Mouse (Mus musculus) cerebellum, postnatal 14 days (tissue): ENCODE measurements at regions not wholly inside any gene's neighbourhood (a gene's known extent, or its start where the extent isn't known, plus 50 kb on each side); places are given as distances from the start of the nearest gene placed in this dataset.

Source experiments
- DNase-seq, 2 experiments: peaks; one replicate each; pipeline ENCODE4 v3.0.0; 2021; ENCODE audit warnings: mixed read lengths in 2 of 2

DNA sequence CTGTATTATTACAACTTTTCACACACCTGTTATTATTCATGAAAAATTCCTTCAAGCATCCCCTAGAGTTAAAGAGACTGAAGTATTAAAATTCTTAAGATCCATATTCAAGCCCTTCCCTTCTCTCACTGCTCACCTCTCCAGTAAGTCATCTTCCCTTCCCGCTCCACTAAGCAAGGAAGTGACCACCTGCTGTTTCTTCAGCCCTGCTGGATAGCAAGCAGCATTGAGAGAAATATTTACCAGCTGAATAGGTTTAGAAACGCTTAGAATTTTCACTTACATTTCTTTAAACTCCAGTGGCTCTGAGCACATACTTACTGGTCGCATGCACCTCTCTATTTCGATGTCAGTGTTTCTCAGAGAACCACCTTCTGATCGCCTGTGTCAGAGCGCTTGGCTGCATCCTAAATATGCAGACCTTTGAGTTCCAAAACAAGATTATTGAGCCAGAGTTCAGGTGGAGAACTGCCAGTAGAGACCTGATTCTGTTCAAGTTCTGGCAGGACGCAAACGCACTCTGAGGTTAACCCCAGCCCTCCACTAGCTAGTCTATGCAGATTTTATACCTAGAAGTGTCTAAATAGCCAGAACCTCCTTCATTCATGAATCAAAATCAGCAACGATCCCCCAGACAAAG is 314.9 kb downstream of the Mllt3 start:
- DNase-seq: peak; percentile 20 to 52

DNA sequence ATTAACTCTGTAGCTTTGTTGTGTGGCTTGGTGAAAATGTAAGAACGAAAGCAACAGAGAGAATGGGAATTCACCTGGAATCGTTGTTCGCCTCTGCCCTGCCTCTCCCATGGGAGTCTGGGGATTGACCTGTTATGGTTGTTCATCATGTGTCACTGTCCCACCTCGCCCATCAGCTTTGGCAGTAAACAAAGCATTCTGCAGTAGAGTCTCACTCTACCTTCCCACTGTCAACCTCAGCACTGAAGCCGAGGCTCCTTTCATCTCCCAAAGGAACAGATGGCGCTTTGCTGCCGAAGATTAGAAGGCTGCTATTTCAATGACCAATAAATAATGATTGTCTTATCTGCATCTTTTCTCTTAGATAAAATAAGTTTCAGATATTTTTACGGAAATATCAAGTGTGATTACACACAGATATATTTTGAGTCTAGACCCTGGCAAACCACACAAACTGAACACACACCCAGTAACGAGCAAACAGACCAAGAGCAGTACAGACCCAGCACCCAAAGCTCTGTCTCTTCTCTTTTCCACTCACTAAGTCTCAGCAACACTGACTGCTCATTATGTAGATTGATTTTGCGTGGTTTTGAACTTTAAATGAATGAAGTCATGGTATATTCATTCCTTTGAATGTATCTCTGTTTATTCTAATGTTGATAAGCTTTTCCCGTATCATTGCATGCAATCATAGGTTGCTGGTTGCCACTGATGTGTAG is 317.8 kb downstream of the Mllt3 start:
- DNase-seq: no peak

DNA sequence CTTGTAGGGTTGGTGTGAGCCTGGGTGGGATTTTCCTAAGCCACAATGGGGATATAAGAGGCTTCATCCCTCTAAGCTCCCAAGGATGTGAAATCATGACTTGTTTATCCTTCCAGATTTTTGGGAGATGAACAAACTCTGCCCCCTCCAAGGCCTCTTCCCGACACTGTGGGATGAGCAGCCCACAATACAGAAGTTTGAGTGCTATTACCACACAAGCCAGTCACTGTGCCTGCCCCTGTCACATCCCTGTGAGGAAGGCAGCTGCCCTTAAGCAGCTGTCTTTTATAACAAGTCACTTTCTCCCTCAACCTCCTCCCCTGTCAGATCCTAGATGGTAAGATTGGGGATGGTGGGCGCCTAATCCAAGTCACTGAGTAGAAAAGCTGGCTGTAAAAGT is 320.5 kb downstream of the Mllt3 start:
- no peak for DNase-seq

DNA sequence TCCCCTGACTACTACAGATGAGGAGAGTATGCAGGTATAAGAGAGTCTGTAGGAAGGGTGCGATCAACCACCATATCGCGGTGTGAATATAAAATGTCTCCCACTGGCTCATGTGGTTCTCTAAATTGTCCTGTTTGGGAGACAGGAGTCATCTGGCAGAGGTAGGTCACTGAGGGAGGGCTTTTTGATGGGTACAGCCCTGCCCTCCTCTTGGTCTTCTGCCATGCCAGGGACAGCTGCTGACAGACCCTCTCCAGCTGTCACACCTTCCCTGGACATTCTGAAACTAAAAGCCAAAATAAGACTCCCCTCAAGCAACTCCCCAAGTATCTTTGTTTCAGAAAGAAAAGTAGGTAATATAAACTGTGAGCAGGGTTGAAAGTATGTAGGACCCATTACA is 320.9 kb downstream of the Mllt3 start:
- no peak for DNase-seq

DNA sequence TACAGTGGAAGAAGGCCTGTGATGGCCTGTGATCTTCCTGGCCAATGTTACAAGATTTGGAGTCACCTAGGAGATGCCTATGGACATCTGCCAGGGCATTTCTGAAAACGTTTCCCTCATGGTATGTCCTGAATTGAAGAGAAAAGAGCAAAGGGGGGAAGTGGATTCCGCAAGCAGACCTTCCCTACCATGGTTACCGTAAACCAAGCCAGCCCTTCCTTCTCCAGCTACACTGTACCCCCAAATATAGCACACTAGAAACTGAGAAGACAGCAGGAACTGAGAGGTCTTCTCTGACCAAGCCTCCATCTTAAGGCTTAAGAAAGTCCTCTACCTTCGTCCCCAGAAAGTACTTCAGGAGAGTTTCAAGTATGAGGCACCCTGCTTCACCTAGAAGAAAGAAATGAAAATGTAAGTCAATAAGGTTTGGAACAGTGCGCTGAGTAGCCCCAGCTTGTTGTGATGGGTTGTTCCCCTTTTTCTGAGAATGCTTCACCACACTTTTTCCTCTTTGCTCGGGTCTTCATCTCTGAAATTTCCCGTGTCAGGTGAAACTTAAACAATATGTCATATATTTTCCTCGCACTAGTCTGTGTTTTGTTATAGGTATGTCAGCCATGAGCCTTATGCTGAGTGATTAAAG is 321.9 kb downstream of the Mllt3 start:
- no peak for DNase-seq

DNA sequence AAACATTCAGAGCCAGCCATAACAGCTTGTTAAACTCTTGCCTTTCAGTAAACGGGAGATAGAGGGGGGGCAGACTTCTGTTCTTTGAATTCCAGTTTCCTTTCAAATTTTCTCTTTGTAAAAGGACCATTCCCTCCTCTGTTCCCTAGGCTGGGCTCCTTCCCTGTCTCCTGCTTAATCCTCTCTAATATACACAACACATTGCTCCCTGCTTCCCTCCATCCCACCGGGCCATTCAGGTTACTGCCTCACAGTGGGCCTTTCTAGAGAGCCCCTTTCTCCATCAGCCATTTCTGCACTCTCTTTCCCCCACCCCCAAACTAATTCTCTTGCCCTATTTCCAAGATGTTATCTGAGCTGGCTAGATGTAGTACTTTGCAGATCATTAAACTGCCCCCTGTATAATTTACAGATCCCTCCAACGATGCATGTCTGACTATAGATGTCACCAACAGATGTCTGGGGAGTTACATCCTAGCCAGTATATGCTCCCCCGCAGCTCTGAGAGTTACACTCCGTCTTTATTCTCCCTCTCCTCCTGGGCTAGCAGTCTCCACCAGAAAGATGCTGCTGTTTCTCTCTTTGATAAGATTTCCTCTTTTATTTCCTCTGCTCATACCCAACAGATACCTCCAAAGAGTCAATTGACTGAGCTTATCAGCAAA is 324.1 kb downstream of the Mllt3 start:
- DNase-seq: no peak

DNA sequence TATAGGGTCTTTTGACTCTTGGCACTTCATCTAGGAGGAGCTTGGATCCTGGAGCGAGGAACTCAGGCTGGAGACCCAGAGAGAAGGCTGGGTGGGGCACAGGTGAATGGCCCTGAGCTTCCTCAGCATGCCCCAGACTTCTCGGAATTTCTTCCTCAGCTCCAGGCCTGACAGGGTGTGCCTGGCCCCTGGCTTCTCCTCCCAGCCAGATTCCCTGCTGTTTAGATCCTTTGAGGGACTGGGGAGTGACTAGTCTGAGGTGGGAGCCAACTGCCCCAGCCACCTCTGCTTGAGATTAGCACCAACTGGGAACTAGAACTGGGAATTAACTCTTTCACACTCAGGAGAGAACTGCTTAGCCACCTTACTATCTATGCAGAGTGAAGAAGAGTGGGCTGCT is 325.8 kb downstream of the Mllt3 start:
- no peak for DNase-seq

DNA sequence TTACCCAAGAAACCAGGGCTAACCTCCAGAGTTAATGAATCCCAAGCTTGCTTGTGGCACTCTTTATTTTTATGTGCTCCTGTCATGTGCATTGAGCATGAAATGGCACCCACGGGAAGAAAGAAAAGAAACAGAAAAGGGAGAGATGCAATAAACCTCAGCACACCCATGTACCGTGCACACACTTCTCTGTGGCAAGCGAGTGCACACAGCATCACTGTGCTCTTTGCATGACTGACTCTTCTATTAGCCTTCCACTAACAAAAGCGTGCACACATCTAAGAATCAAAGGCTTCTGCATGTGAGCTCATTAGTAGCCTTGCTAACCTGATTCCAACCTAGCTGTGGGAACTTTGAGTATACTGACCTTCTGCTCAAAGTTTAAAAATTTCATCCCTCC is 330.3 kb downstream of the Mllt3 start:
- DNase-seq: no peak

DNA sequence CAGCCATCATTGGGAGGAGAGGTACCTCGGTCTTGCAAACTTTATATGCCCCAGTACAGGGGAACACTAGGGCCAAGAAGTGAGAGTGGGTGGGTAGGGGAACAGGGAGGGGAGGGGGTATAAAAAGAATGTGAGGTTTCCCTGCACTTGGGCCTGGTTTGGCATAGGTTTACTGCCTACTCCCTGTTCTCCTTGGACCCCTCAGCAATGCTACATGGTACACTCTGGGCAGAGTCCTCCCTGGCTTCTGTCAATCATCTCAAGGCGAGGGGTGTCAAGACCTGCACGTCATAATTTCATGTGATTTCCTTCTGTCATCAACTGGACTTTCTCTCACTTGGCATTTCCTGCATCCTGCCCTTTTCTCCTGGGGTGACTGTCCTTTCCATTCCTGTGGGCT is 330.9 kb downstream of the Mllt3 start:
- no peak for DNase-seq

DNA sequence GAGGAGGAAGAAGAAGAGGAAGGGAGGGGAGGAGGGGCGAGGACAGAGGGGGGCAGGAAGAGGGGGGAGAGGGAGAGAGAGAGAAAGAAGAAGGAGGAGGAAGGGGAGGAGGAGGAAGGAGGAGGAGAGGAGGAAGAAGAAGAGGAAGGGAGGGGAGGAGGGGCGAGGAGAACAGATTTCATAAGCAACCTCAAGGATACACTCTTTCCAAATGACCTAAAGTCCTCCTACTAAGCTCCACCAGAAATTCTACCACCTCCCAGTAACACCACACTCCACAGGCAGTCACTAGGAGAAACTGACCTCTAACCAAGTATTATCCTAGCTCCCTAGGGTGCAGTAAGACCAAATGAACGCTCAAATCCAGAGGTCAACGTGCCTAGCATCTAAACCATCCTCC is 332.1 kb downstream of the Mllt3 start:
- DNase-seq: no peak

DNA sequence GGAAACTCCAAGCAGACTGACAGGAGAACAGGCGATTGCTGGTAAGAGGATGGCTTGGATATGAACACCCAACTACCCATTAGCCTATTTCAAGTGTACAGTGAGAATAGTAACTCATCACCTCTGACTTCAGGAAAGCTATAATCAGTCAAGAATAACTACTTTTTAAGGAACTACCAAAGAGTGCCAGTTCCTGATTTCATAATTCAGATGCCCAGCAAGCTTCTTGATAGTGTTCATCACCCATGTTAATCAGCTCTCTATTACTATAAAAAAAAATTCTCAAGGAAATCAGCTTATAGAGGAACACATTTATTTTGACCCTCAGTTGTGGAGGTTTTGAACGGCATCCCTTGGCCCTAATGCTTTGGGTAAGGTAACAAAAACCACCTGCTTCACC is 332.7 kb downstream of the Mllt3 start:
- no peak for DNase-seq

DNA sequence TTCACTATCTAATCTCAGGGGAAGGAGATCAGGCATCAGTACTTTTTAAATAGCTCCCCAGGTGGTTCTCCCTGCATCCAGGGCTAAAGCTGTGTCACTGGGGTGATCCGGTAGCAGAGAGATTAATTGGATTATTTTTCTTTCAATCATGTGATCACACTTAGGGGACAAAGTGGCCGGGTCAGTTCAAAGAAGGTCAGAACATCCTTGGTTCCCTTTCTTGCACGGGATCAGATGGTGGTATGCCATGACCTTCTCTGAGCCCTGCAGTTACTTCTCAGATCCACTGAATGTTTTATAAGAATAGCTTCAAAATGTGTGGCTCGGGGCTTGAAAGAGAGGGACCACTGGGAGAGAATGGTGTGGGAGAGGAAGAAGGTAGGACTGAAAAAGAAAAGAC is 333.6 kb downstream of the Mllt3 start:
- DNase-seq: no peak

DNA sequence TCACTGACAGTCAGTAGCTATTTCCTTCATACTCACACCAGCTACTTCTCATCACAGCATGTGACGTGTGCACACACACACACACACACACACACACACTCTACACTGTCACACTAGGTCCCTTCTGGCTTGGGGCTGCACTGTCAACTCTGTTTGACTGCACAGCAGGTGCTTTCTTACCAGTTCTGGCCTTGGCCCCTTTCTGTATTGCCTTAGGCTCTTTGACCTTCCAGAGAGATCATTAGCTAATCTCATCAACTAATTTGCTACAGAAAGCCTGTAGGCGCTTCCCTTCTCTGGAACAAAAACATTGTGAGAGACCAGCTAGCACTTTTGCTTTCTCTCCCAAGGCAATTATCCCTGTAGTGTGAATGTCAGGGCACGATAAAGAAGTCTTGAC is 334.4 kb downstream of the Mllt3 start:
- no peak for DNase-seq

DNA sequence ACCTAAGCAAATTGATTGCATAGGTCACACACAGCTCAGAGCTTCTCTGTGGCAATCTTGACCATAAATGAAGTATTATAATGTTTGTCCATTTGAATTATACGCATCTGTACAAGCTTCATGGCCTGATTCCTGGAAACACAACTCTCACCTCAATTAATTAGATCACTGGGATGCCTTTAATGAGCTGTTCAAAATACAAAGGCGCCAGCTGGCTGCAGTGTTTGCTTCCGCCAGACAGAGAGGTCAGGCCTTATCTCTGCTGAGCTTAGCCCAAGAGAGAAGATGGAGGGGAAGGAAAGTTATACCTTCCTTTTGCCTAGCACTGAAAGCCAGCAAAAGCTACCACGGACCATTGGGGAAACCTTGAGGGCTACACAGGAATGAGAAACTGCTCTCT is 336.2 kb downstream of the Mllt3 start:
- peak; percentile 13 to 14 for DNase-seq

DNA sequence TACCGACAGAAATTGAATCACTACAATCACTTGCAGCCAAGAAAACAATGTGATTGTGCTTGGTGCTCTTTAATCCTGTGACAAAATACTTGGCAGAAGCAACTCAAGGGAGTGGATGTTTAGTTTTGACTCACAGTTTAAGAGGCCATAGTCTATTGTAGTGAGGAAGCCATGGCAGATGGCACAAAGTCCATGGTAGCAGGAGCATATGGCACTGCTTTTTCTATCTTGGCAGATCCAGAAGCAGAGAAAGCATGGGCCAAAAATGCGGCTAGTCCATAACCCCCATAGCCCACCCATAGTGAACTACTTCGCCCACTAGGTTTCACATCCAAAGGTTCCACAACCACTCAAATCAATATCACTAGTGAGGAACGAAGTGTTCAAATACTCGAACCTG is 337.4 kb downstream of the Mllt3 start:
- peak; percentile 21 to 58 for DNase-seq

DNA sequence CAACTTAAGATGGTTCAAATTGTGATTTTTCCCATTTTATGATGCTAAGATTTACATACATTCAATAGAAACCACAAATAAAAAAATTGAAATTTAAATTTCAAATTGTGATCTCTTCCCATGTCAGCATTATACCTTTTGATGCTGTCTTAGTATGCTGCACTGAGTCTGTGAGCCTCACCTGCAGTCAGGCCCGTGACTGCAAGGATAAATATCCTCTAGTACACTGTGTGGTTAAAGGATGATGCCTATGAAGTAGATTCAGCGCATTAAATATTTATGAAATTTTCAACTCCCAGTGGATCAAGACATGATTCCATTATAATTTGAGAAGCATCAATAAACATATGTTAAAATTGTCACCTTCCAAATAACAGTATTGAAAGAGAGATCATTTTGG is 340.4 kb downstream of the Mllt3 start:
- no peak for DNase-seq

DNA sequence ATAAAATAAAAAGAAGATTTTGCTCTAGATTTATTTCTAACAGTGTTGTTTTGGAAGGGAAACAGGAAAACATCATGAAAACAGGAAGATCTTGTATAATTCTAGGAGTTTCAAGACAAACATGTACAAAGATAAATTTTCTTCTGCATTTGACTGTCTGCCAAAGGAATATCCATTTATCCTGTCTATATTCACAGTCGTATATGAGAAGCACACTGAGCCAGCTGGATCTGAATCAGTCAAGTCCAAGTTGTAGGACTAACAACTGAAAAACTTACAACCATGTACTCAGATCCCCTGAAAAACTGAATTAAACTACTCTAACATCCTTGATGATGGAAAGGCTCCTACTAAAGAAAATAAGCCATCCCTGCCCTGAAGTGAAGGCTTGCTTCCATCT is 348.2 kb downstream of the Mllt3 start:
- no peak for DNase-seq

DNA sequence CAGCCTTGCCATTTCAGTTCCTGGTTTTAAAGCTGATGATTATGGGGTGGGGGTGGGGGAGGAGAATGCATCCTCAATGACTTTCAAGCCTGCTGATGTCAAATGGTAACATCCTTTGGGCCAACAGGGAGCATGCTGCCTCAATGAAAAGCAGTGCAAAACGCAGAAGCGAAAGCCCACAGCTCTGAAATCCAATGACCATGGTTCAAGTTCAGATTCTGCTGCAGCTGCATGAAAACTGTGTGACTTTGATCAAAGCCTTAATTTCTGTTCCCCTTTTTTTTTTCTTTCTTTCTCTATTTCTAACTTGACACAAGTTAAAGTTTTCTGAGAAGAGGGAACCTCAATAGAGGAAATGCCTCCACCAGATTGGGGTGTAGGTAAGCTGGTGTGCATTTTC is 350.4 kb downstream of the Mllt3 start:
- no peak for DNase-seq

DNA sequence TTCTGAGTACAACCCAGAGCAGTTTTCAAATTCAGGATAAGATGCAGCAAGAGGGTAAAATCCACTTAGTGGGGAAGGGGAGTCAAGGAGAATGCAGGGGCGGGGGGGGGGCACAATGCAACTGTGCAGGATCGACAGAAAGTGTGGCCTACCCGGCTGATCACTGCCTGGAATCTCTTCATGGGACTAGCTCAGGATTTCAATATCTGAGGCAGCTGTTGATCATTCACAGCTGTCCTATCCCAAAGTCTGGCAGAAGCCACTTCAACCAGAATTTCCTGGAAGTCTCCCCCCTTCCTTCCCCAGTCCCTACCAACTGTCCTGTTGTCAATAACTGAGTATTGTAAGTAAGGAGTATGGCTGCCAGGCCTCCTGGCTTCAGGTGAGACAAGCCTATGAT is 362.1 kb downstream of the Mllt3 start:
- no peak for DNase-seq

DNA sequence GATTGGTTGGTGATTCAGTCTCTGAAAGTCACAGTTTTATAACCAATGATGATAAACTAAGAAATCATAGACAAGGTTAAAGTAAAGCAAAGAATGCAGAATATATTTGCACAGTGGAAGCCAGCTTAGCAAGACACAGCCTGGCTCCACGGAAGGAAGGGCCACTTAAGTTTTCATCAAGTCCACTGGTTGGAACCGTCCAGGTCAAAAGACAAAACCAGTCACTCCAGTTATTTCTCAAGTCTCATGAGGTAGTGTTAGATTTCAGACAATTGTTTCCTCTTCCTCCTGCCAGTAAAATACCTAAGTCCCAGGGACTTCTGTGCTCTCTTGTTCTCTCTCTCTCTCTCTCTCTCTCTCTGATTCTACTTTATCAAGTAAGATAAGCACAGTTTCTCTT is 363.0 kb downstream of the Mllt3 start:
- DNase-seq: no peak

DNA sequence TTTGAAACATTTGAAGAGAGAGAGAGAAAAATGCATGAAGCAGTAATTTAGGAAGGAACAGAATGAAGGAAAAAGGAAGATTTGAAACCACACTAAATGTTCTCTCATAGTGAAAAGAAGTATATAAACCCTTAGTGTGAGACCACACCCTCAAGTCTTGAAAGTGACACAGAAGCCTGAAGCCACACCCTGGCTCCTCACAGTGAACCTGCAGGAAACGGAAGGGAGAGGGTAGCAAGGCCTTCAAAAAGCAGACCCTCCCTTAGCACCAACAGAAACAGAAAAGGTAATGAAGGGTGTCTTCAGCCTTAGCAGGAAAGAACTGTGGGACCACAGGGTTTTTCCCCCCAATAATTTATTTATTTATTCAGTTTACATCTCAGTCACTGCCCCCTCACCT is 363.7 kb downstream of the Mllt3 start:
- DNase-seq: no peak

DNA sequence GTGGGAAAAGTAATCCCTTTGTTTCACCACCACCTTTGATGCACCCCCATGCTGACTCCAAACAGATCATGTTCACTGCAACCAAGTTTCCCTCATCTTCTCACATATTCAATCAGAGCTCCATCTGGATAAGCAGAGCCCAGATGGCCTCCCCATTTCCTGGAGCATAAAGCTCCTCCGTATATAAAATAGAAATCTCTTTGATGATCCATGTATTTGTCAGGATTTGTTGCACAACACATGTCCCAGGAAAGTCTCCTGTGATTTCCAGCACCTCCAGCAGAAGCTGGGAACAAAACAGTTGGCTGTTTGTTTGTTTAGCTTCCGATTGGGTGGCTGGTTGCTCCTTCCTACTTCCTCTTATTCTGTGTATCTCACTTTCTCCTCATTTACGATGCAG is 364.9 kb downstream of the Mllt3 start:
- peak in 1 of 2 experiments; percentile 15 for DNase-seq

DNA sequence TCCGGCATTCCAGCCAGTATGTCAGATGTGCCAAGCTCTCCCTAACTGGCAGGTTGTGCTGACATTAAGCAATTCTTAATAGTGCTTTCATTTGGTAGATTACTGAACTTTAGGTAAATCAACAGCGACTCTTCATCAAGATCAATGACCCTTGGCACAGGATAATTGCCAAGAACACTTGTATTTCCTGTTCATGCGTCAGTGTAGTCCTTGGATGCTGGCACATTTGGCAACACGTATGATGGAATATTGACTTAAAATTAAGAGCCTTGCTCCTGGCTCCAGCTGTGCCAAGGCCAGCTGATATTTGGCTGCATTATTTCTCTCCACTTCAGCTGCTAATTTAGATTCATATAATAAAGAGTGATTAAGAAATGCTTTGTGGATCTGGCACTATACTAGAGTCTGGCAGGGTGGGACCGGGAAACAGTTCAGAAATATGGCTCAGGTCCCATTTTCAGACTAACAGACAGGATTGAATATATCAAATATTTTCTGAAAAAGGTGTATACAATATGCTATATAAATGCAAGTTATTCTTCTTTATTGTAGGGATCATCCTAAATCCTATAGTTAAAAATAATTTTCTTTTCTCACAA is 365.5 kb downstream of the Mllt3 start:
- DNase-seq: no peak

DNA sequence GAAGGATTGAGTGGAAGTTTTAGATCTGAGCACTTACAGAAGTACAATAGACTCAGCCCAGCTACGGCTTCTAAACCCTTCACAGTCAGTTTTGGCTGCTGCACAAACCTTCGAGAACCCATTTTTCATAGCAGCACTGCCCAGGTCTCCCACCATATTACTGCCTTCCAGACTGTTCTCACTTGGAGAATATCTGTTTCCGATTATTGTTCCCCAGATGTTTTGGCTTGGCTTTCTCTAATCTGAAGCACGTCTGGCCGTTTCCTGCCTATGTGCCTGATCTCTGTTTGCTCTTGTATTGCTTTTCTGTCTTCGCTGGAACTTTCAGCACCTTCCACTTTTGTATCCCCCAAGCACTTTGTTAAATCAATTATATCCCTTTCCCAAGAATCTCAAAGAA is 368.0 kb downstream of the Mllt3 start:
- no peak for DNase-seq
